14 mouse cellular contexts compared by ENCODE assay signal in genomic region chr17:46656054-46656453, GRCm38 (mm10).
"Had no signal": no experiment of that assay in that cellular context is flagged by ENCODE, and none has a peak within 500 bp of the region (broad histone marks: within the 10 kb centered on the region; RNA-seq: fewer than 3 reads in every experiment).

No protein-coding gene starts in this region.

- H3K4me2 ChIP-seq: limb, embryonic 12.5 days; limb, embryonic 15.5 days; liver, embryonic 11.5 days; lung, embryonic 14.5 days had no signal

- DNase-seq: kidney, postnatal 4 days; left cerebral cortex, postnatal 4 days; liver, postnatal 0 days; lung, embryonic 14.5 days; midbrain, embryonic 14.5 days; thymus, adult 18-20 months; thymus, postnatal 36 days had no signal

- ATAC-seq: intestine, postnatal 0 days; liver, postnatal 0 days; lung, postnatal 0 days had no signal

- H3K9ac ChIP-seq: limb, embryonic 12.5 days; limb, embryonic 15.5 days; liver, embryonic 14.5 days; liver, postnatal 0 days; lung, embryonic 14.5 days had no signal

- H3K27ac ChIP-seq: limb, embryonic 15.5 days; liver, embryonic 14.5 days; macrophage had no signal

- H3K9me3 ChIP-seq: limb, embryonic 15.5 days had no signal

- H3K4me3 ChIP-seq: limb, embryonic 12.5 days; limb, embryonic 15.5 days had no signal

- H3K27me3 ChIP-seq: limb, embryonic 12.5 days; limb, embryonic 15.5 days had no signal
